Mouse (Mus musculus) brain, embryonic 14.5 days (tissue): ENCODE measurements at regions not wholly inside any gene's neighbourhood (a gene's known extent, or its start where the extent isn't known, plus 50 kb on each side); places are given as distances from the start of the nearest gene placed in this dataset.

Source experiments
- CTCF ChIP-seq: fragments of 200-500 bp; IDR thresholded peaks from 2 replicates; pipeline ENCODE4 v1.5.1; 2012; ENCODE audit warnings: inconsistent platforms, mild to moderate bottlenecking, moderate library complexity, borderline replicate concordance; ENCODE audit not compliant: insufficient read depth, insufficient read length; ENCODE audit errors: extremely low read depth
- POLR2A ChIP-seq: fragments of 200-500 bp; IDR thresholded peaks from 2 replicates; pipeline ENCODE4 v1.6.1; 2012; ENCODE audit warnings: mild to moderate bottlenecking, inconsistent platforms, borderline replicate concordance; ENCODE audit not compliant: poor library complexity, insufficient read depth, insufficient read length, severe bottlenecking; ENCODE audit errors: extremely low read depth

DNA sequence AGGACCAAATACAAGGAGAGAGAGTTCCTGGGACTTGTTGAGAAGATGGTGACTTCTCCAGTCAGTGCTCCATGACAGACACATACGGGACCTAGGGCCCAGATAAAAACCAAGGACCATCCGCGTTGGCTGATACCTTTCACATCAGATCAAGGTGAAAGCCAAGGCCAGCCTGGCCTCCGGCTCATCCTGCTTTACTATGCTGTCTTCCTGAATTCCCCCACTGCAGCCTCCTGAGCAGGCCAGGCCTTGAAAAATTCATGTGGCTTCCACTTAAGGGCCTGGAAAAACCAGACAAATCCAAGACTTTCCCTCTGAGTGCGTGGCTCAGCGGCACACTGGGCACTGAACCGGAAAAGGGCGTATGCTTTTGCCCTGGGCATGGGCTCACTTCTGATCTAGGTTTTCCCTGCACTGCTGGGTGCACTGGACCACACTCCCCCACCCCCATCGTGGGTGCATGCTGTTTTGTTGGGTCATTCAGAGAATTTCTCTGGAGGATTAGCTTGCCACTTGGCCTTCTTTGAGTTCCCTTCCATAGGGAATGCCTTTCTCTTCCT lies 64.1 kb upstream of the Slc35c1 start:
- TF ChIP-seq CTCF, result no peak
- no peak for TF ChIP-seq POLR2A
